Mouse (Mus musculus) E14TG2a.4 (cell line): ENCODE results near the gene Klhdc2.

Source experiments
- CTCF ChIP-seq: conservative IDR thresholded peaks from 2 replicates; pipeline ENCODE4 v1.5.1; 2014; ENCODE audit warnings: low read length
- NANOG ChIP-seq: IDR thresholded peaks from 2 replicates; pipeline ENCODE4 v1.6.1; 2014; ENCODE audit warnings: borderline replicate concordance, low read length, mixed read lengths
- POU5F1 ChIP-seq: IDR thresholded peaks from 2 replicates; pipeline ENCODE4 v1.6.1; 2014; ENCODE audit warnings: low read length, borderline replicate concordance

GRCm38 (mm10) chr12:69309659-69310058 lies 13.2 kb downstream of the Klhdc2 start:
- TF ChIP-seq CTCF (no peak), NANOG (no peak), POU5F1 (no peak)
